Mouse (Mus musculus): ENCODE results near the gene Sprr2a3. TPM values are rescaled to one million over a fixed set of nuclear protein-coding genes. Genes with fewer than 3 reads are reported as not detected.
"Not testable (repeated sequence)": the region's sequence is repeated elsewhere in the genome, so short reads cannot be mapped to it uniquely, and the experiment has no call there.

The Sprr2a3 gene
- polyA plus RNA-seq (2017; shearing (Covaris generic)) = not detected

GRCm38 (mm10) chr3:92285101-92285500, at the start of gene Sprr2a3:
Gene Sprr2a3 (plus strand): TSS chr3:92285417.
- not testable (repeated sequence) for ATAC-seq

DNA sequence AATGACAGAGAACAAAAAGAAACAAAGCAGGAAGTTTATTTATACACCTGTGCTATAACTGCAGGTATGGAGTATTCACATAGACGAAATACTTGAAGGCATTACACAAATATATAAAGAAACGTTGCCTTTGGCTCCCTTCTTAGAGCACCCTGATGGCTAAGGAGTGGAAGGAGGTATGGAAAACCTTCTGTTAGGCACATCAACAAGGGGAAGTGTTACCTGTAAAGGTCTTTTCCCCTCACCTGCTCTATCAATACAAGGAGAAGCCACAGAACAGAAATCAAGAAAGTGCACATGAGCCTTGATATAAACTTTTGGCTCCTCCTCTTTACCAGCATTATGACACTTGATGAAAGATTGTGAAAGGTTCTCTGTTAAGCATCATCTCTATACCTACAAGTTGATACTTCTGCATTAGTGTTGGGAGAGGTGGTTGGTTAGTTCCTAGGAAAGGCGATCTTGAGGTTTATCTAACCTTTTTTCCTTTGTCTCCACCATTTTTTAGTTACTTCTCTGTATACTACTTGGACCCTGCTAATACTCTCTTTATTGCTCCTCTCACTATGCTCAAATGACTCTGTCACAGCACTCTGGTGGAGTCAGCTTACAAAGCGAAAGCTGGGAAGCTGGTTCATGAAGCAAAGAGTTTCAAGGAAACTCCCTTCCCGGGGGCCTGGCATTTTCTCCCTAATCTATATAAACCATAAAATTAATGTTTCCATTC, 48.6 kb upstream of the Sprr2a3 start:
- ATAC-seq = not testable (repeated sequence)

DNA sequence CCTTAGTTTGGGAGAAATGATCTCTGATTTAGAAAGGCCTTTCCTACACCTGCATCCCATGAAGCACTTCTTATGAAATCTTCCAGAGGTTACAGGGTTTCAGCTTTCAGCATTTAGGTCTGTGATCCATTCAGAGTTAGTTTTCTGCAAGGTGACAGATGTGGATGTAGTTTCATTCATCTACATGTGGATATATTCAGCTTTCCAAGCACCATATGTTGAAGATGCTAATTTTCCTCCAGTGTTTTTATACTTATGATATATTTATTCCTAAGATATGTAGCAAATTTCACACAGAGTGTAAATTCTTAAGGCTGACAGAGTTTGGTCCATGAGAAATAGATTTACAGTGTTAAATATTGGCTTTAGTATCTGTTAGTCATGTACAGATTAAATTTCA, 46.5 kb upstream of the Sprr2a3 start:
- not testable (repeated sequence) for ATAC-seq

- ATAC-seq = not testable (repeated sequence)
Measured at GRCm38 (mm10) chr3:92239197-92239596, 46.0 kb upstream of the Sprr2a3 start.

DNA sequence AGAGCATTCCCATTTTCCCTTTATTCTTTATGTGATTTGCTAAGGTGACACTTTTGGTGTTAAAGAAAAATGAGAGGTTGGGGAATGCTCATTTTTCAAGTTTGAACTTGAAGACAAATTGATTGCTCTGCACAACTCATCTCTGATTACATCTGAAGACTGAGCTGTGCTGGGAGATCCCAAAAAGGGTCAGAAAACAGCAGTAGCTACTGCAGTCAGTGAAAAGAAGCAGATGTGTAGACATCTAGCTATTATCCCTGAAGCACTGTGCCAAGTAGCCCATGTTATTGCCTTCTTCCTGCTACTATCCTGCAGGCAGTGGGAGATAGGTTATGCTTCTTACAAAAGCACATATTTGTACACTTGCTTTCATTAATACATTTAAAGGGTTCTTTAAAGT, 40.4 kb upstream of the Sprr2a3 start:
- ATAC-seq = not testable (repeated sequence)

- not testable (repeated sequence) for ATAC-seq
Measured at GRCm38 (mm10) chr3:92246245-92246644, 39.0 kb upstream of the Sprr2a3 start.

DNA sequence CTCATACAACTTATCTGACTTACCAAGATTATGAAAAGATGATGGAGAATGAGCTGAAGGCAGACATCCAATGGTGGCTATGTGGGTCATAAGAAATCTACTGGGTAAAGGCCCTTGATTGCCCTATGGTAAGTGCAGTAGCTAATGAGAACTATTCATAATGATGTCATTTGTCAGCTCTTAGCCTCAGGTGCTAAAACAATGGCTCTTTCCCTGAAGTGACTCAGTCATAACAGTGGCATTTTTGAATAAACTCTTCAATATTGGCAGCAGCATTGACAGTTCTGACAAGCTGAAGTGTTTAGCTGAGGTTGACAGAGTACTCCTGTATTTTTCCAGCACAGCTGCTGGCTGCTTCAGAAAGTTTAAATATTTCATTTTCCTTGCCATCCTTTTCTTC, 36.7 kb upstream of the Sprr2a3 start:
- not testable (repeated sequence) for ATAC-seq

GRCm38 (mm10) chr3:92250450-92250849, 34.8 kb upstream of the Sprr2a3 start:
- not testable (repeated sequence) for ATAC-seq

DNA sequence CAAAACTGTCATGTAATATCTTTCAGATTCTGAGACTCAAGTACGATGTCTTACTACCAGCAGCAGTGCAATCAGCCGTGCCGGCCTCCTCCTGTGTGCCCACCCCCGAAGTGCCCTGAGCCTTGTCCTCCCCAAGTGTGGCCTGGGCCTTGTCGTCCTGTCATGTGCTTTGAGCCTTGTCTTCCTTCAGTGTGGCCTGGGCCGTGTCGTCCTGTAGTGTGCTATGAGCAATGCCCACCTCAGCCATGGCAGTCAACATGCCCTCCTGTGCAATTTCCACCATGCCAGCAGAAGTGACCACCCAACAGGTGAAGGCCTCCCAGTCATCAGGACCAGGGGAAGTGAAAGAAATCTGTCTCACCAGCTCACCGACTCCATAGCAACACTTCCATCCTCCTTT, 31.4 kb upstream of the Sprr2a3 start:
- not testable (repeated sequence) for ATAC-seq

GRCm38 (mm10) chr3:92258526-92258925, 26.7 kb upstream of the Sprr2a3 start:
- ATAC-seq = not testable (repeated sequence)

DNA sequence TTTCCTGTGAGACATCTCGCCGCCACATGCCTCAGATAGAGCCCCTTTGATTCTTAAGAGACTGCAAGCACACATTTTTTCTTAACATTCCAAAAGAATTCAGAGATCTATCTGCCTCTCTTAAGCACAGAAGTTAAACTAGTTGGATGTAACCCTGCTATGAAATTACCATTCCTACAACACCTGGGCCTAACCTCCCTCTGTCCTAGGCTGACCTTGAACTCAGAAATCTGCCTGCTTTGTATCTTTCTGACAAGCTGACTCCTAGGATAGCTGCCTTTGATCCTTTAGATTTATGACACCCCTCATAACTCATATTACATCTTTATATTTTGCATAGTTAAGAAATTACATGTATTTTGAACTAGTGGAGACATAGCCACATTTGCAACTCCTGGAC, 21.8 kb upstream of the Sprr2a3 start:
- ATAC-seq = not testable (repeated sequence)

DNA sequence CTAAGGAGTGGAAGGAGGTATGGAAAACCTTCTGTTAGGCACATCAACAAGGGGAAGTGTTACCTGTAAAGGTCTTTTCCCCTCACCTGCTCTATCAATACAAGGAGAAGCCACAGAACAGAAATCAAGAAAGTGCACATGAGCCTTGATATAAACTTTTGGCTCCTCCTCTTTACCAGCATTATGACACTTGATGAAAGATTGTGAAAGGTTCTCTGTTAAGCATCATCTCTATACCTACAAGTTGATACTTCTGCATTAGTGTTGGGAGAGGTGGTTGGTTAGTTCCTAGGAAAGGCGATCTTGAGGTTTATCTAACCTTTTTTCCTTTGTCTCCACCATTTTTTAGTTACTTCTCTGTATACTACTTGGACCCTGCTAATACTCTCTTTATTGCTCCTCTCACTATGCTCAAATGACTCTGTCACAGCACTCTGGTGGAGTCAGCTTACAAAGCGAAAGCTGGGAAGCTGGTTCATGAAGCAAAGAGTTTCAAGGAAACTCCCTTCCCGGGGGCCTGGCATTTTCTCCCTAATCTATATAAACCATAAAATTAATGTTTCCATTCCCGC, 13.7 kb upstream of the Sprr2a3 start:
- ATAC-seq = not testable (repeated sequence)

DNA sequence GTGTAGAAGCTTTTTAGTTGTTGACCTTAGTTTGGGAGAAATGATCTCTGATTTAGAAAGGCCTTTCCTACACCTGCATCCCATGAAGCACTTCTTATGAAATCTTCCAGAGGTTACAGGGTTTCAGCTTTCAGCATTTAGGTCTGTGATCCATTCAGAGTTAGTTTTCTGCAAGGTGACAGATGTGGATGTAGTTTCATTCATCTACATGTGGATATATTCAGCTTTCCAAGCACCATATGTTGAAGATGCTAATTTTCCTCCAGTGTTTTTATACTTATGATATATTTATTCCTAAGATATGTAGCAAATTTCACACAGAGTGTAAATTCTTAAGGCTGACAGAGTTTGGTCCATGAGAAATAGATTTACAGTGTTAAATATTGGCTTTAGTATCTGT, 11.7 kb upstream of the Sprr2a3 start:
- not testable (repeated sequence) for ATAC-seq

DNA sequence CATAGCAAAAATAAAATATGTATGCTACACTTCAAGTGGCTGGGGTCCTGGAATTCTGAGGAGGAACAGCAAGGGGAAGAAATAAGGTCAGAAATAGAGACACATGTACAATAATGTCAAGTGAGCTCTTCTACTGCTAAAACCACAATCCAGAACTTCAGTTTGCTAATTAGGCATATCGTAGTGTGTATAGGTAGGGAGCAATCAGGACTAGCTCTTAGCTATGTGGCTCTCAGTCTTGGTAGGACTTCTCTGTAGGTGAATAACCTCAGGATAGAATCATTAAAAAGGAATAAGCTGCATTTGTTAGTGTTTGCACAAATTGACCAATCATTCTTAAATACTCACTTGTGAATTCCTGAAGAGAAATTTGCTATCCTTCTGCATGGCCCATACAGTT, 11.2 kb upstream of the Sprr2a3 start:
- not testable (repeated sequence) for ATAC-seq

GRCm38 (mm10) chr3:92279663-92280062, 5.6 kb upstream of the Sprr2a3 start:
- not testable (repeated sequence) for ATAC-seq

GRCm38 (mm10) chr3:92280963-92281606, 4.1 kb upstream of the Sprr2a3 start:
- ATAC-seq = not testable (repeated sequence)

DNA sequence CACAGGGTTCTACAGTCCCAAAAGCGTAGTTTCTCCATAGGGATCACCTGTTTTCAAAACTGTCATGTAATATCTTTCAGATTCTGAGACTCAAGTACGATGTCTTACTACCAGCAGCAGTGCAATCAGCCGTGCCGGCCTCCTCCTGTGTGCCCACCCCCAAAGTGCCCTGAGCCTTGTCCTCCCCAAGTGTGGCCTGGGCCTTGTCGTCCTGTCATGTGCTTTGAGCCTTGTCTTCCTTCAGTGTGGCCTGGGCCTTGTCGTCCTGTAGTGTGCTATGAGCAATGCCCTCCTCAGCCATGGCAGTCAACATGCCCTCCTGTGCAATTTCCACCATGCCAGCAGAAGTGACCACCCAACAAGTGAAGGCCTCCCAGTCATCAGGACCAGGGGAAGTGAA, 3.3 kb downstream of the Sprr2a3 start:
- not testable (repeated sequence) for ATAC-seq

GRCm38 (mm10) chr3:92307406-92307805, 22.2 kb downstream of the Sprr2a3 start:
- ATAC-seq = no peak

- ATAC-seq = no peak
Measured at GRCm38 (mm10) chr3:92316320-92316719, 31.1 kb downstream of the Sprr2a3 start, which contains the start of gene Sprr2b. Gene Sprr2b (plus strand): TSS chr3:92316620.

- no peak for ATAC-seq
Measured at GRCm38 (mm10) chr3:92317384-92317783, 32.2 kb downstream of the Sprr2a3 start.

GRCm38 (mm10) chr3:92336278-92336677, 51.1 kb downstream of the Sprr2a3 start:
- no peak for ATAC-seq

DNA sequence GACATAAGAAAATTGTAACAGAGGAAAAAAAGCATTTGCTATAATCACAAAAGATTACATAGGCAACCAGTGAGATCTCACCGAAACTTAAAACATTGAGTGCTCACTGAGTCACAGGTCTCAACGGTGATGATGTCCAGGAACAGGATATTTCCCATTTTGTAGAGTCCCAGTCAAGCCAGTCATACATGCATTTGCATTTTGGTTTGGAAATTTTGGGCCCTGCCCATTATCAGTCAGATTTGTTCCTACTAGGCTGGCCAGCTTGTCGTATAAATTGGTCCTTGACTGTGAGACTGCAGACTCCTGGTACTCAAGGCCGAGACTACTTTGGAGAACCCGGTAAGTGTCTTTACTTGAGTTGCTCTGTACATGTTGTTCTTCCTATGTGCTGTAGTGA, 53.6 kb downstream of the Sprr2a3 start, which contains the start of gene Sprr2d:
TSS of gene Sprr2d (plus strand) at position 301 of the 400 bp plus-strand sequence.
- ATAC-seq = no peak

Measured in inflammation-experienced regulatory T-cells, adult 6 months (primary cell).